Mouse (Mus musculus): ENCODE measurements around the gene Cisd2. TPM values are rescaled to one million over a fixed set of nuclear protein-coding genes. Genes with fewer than 3 reads are reported as not detected.

The Cisd2 gene
- polyA plus RNA-seq, 1 experiment from 2014 or later: 59.2 TPM

DNA sequence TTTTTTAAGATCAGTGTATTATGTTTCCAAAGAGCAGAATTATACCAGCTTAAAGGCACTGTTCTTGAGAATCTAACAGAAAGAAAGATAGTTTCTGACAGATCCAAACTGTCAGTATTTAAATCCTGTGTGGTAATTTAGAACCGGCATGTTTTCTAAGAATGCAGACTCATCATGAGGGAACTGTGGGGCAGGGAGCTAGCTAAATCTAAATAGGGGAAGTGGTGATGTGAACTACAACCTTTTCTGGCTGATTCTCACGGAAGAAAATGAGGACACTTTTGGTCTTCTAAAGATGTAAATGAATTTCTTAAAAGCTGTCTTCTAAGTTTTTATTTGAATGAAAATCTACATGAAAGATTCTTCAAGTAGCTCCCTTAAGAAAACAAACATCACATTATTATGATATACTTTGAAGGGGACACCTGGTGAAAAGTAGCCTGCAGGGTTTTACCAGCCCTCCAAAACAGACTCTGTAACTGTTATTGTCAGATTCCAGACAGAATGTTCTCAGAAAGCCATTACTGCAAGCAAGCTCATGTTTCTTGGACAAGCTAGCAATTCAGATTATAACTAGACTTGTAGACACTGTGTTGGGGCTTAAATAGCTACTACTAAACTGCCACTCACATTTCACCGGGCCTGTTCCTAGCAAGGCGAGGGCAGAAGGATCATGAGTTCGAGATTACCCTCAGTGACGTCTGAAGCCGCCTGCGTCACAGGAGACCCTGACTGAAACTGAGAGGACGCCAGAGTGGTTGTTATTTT, 3.0 kb downstream of the Cisd2 start:
- 81% methylated on average over 9 of the region's 9 CpGs for WGBS (ENCODE audit: insufficient replicate concordance)
- no peaks in the 10 kb centered on the region for H3K9me3 ChIP-seq (replicated peaks; ENCODE audit: control insufficient read depth, low read length)
- no peak overlapping the region for H3K4me3 ChIP-seq (ENCODE audit: low read depth, low read length)
- no peak overlapping the region for H3K9ac ChIP-seq (ENCODE audit: low read depth, low read length)
- no peak overlapping the region for H3K27ac ChIP-seq (ENCODE audit: low read depth, low read length)
- no peaks in the 10 kb centered on the region for H3K36me3 ChIP-seq (ENCODE audit: control insufficient read depth, insufficient read depth, low read length)
- ATAC-seq (replicated peaks; ENCODE audit: insufficient number of reproducible peaks, low FRiP score, low TSS enrichment): no peak
- peaks cover 3% of the 10 kb centered on the region; the same call in 1 of the 2 replicates for H3K4me1 ChIP-seq (ENCODE audit: control insufficient read depth, insufficient read depth, low read length)
- H3K4me2 ChIP-seq: no peak overlapping the region
- no peaks in the 10 kb centered on the region for H3K27me3 ChIP-seq (ENCODE audit: control insufficient read depth, insufficient read depth, low read length)

DNA sequence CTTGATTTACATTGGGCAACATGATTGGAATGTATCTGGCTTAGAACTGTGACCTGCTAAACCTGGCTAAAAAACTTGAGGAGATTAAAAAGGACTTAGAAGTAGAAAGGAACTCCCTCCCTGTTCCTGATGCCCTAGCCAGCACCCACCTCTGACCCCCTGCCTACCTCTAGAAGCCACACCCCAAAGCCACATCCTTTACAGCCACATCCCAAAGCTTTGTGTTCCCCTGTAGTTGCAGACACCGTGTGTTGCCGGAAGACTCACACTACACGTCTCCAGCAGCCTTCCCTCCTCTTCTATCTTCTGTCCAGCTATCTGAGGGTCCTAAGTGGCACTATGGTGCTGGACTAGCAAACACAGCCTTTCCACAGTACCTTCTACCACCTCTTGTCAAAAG, 5.9 kb downstream of the Cisd2 start:
- 62% methylated on average over 3 of the region's 3 CpGs for WGBS (ENCODE audit: insufficient replicate concordance)
- Histone ChIP-seq H3K4me3 (ENCODE audit: low read depth, low read length) (no peak overlapping the region), H3K4me2 (no peak overlapping the region), H3K27ac (ENCODE audit: low read depth, low read length) (no peak overlapping the region), H3K36me3 (ENCODE audit: control insufficient read depth, insufficient read depth, low read length) (no peaks in the 10 kb centered on the region), H3K9me3 (replicated peaks; ENCODE audit: control insufficient read depth, low read length) (no peaks in the 10 kb centered on the region), H3K4me1 (ENCODE audit: control insufficient read depth, insufficient read depth, low read length) (peaks cover 15% of the 10 kb centered on the region), H3K9ac (ENCODE audit: low read depth, low read length) (no peak overlapping the region), H3K27me3 (ENCODE audit: control insufficient read depth, insufficient read depth, low read length) (no peaks in the 10 kb centered on the region)
- ATAC-seq (replicated peaks; ENCODE audit: insufficient number of reproducible peaks, low FRiP score, low TSS enrichment): no peak

DNA sequence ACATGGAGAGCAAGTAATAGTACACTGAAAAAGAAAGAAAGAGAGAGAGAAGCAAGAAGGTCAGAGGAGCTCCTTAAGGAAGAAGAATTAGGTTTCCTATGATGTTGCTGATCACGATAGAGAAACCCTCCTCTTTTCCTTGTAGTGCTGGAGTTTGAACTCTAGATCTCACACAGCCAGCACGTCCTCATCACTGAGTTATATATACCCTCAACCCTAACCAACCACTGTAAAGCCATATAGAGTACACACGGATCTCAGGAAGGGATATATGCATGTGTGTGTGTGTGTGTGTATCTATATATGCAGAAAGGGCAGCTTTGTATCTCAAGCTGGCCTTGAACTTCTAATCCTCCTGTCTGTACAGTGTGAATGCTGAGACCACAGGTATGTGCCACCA, 6.5 kb downstream of the Cisd2 start:
- ATAC-seq (replicated peaks; ENCODE audit: insufficient number of reproducible peaks, low FRiP score, low TSS enrichment): no peak
- no peak overlapping the region for H3K4me3 ChIP-seq (ENCODE audit: low read depth, low read length)

DNA sequence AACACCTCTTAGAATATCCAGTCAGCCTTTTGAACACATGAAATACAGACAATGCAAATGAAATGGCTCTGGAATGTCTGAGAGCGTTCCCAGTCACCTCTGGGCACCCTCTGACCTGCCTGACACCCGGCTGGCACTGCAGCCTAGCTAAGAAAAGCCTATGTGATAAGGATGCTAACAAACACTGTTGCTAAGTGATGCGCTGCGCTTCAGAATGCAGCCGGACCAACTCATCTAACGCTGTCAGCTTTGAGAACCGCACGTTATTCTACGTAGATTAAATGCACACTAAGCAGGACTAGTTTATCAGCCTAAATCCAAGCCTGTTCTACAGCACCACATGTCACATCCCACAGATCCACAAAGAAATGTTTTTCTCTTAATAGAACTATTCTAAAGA, 11.9 kb downstream of the Cisd2 start:
- ATAC-seq (replicated peaks; ENCODE audit: insufficient number of reproducible peaks, low FRiP score, low TSS enrichment): peak; percentile 63
- no peak overlapping the region for H3K9ac ChIP-seq (ENCODE audit: low read depth, low read length)
- H3K4me2 ChIP-seq: peak overlapping the region; percentile 57
- 23% methylated on average over 9 of the region's 9 CpGs for whole genome bisulfite sequencing (ENCODE audit: insufficient replicate concordance)
- H3K36me3 ChIP-seq (ENCODE audit: control insufficient read depth, insufficient read depth, low read length): peaks cover 9% of the 10 kb centered on the region
- 0 out of 2 replicates have a peak, but pooled peaks cover 2% of the 10 kb centered on the region for H3K9me3 ChIP-seq (replicated peaks; ENCODE audit: control insufficient read depth, low read length)
- 0 out of 2 replicates have a peak overlapping the region, but pooled peaks have one; percentile 25 for H3K27ac ChIP-seq (ENCODE audit: low read depth, low read length)
- H3K4me3 ChIP-seq (ENCODE audit: low read depth, low read length): no peak overlapping the region
- no peaks in the 10 kb centered on the region for H3K27me3 ChIP-seq (ENCODE audit: control insufficient read depth, insufficient read depth, low read length)
- peaks cover 25% of the 10 kb centered on the region for H3K4me1 ChIP-seq (ENCODE audit: control insufficient read depth, insufficient read depth, low read length)

More for the DNA sequence above, 6.5 kb downstream of the Cisd2 start:
- WGBS (ENCODE audit: insufficient replicate concordance): 87% methylated on average over 3 of the region's 3 CpGs
- Histone ChIP-seq H3K27me3 (ENCODE audit: control insufficient read depth, insufficient read depth, low read length) (no peaks in the 10 kb centered on the region), H3K36me3 (ENCODE audit: control insufficient read depth, insufficient read depth, low read length) (no peaks in the 10 kb centered on the region), H3K4me2 (no peak overlapping the region), H3K4me1 (ENCODE audit: control insufficient read depth, insufficient read depth, low read length) (peaks cover 18% of the 10 kb centered on the region), H3K27ac (ENCODE audit: low read depth, low read length) (no peak overlapping the region), H3K9ac (ENCODE audit: low read depth, low read length) (no peak overlapping the region), H3K9me3 (replicated peaks; ENCODE audit: control insufficient read depth, low read length) (no peaks in the 10 kb centered on the region)

DNA sequence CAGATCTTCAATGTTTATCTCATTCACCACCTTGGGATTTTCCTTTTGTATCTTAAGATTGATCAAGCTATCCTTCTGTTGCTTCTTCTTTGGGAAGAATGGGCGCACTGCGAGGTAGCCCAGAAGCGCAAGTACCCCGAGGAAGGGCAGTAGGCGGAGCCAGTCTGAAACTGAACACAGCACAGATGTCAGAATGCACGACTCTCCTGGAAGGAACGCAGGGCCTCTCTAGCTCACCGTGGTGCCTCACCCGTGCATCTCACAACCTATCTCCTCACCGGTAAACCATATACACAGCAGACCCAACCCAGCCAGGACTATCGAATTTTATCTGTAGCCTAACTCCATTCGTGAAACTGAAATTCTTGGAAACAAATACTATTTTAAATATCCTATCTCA, 12.7 kb downstream of the Cisd2 start:
- Histone ChIP-seq H3K27ac (ENCODE audit: low read depth, low read length) (no peak overlapping the region), H3K9ac (ENCODE audit: low read depth, low read length) (no peak overlapping the region), H3K4me1 (ENCODE audit: control insufficient read depth, insufficient read depth, low read length) (peaks cover 25% of the 10 kb centered on the region), H3K9me3 (replicated peaks; ENCODE audit: control insufficient read depth, low read length) (0 out of 2 replicates have a peak, but pooled peaks cover 2% of the 10 kb centered on the region), H3K4me2 (no peak overlapping the region), H3K27me3 (ENCODE audit: control insufficient read depth, insufficient read depth, low read length) (no peaks in the 10 kb centered on the region), H3K36me3 (ENCODE audit: control insufficient read depth, insufficient read depth, low read length) (peaks cover 10% of the 10 kb centered on the region), H3K4me3 (ENCODE audit: low read depth, low read length) (no peak overlapping the region)
- WGBS (ENCODE audit: insufficient replicate concordance): 69% methylated on average over 12 of the region's 12 CpGs
- peak; percentile 46; the same call in 1 of the 2 replicates for ATAC-seq (replicated peaks; ENCODE audit: insufficient number of reproducible peaks, low FRiP score, low TSS enrichment)

DNA sequence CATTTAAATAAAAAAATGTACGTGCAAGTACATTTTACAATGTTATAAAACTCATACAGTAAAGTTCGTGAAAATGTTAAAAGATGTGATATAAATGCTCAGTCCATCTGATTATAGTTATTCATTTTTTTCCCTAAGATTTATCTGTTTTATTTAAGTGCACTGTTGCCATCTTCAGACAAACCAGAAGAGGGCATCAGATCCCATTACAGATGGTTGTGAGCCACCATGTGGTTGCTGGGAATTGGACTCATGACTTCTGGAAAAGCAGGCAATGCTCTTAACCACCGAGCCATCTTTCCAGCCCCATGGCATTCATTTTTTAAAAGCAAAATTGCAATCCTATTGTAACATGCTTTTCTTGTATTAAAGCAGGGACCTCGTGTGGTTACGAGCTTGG, 14.5 kb downstream of the Cisd2 start:
- H3K27ac ChIP-seq (ENCODE audit: low read depth, low read length): no peak overlapping the region
- H3K4me1 ChIP-seq (ENCODE audit: control insufficient read depth, insufficient read depth, low read length): peaks cover 24% of the 10 kb centered on the region
- H3K4me2 ChIP-seq: no peak overlapping the region
- H3K36me3 ChIP-seq (ENCODE audit: control insufficient read depth, insufficient read depth, low read length): peaks cover 12% of the 10 kb centered on the region
- no peak for ATAC-seq (replicated peaks; ENCODE audit: insufficient number of reproducible peaks, low FRiP score, low TSS enrichment)
- 0 out of 2 replicates have a peak, but pooled peaks cover 2% of the 10 kb centered on the region for H3K9me3 ChIP-seq (replicated peaks; ENCODE audit: control insufficient read depth, low read length)
- no peak overlapping the region for H3K9ac ChIP-seq (ENCODE audit: low read depth, low read length)
- WGBS (ENCODE audit: insufficient replicate concordance): 95% methylated on average over 5 of the region's 5 CpGs
- H3K27me3 ChIP-seq (ENCODE audit: control insufficient read depth, insufficient read depth, low read length): no peaks in the 10 kb centered on the region
- H3K4me3 ChIP-seq (ENCODE audit: low read depth, low read length): no peak overlapping the region

DNA sequence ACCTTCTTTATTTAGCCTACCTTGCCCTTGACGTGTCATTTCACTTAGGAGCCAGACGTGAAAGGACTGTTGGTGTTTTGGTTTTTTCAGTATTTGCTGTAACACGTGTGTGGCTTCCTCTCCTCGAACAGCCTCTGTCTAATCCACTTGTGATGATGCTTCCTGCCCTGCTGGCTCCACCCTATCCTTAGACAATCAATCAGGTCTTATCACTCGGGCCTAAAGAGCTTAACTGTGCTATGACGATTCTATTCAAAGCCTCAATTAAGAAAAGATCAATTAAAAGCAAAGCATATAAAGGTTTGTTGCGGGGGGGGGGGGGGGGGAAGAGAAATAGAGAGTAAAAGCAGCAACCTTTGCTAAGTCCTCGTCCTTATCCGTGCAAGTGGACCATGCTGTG, 16.4 kb downstream of the Cisd2 start:
- Histone ChIP-seq H3K9ac (ENCODE audit: low read depth, low read length) (no peak overlapping the region), H3K9me3 (replicated peaks; ENCODE audit: control insufficient read depth, low read length) (0 out of 2 replicates have a peak, but pooled peaks cover 2% of the 10 kb centered on the region), H3K27me3 (ENCODE audit: control insufficient read depth, insufficient read depth, low read length) (no peaks in the 10 kb centered on the region), H3K4me2 (no peak overlapping the region), H3K4me3 (ENCODE audit: low read depth, low read length) (no peak overlapping the region), H3K36me3 (ENCODE audit: control insufficient read depth, insufficient read depth, low read length) (peaks cover 12% of the 10 kb centered on the region), H3K4me1 (ENCODE audit: control insufficient read depth, insufficient read depth, low read length) (peaks cover 18% of the 10 kb centered on the region), H3K27ac (ENCODE audit: low read depth, low read length) (no peak overlapping the region)
- ATAC-seq (replicated peaks; ENCODE audit: insufficient number of reproducible peaks, low FRiP score, low TSS enrichment): no peak
- WGBS (ENCODE audit: insufficient replicate concordance): 67% methylated on average over 9 of the region's 9 CpGs

DNA sequence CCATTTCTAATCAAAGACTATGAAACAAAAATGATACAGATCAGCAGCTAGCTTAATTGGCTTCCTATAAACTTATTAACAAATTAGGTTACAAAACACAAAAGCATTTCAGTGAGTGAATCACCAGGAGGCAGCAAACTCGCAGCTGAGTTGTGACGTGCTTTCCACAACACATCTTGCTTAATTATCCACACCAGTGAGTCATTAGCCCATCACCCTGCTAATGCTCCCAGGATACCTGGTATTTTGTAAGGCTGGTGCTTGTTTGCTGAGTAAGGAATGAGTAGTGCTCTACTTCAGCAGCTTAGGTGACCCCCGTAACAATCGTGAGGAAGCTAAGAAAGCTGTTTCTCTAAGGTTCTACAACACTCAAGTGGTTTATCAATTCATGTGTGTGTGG, 19.1 kb downstream of the Cisd2 start:
- Histone ChIP-seq H3K9ac (ENCODE audit: low read depth, low read length) (no peak overlapping the region), H3K36me3 (ENCODE audit: control insufficient read depth, insufficient read depth, low read length) (peaks cover 9% of the 10 kb centered on the region), H3K27ac (ENCODE audit: low read depth, low read length) (no peak overlapping the region), H3K4me3 (ENCODE audit: low read depth, low read length) (no peak overlapping the region), H3K4me1 (ENCODE audit: control insufficient read depth, insufficient read depth, low read length) (peaks cover 11% of the 10 kb centered on the region; the same call in 1 of the 2 replicates), H3K9me3 (replicated peaks; ENCODE audit: control insufficient read depth, low read length) (0 out of 2 replicates have a peak, but pooled peaks cover 2% of the 10 kb centered on the region), H3K4me2 (no peak overlapping the region), H3K27me3 (ENCODE audit: control insufficient read depth, insufficient read depth, low read length) (no peaks in the 10 kb centered on the region)
- 80% methylated on average over 4 of the region's 4 CpGs for WGBS (ENCODE audit: insufficient replicate concordance)
- no peak for ATAC-seq (replicated peaks; ENCODE audit: insufficient number of reproducible peaks, low FRiP score, low TSS enrichment)

DNA sequence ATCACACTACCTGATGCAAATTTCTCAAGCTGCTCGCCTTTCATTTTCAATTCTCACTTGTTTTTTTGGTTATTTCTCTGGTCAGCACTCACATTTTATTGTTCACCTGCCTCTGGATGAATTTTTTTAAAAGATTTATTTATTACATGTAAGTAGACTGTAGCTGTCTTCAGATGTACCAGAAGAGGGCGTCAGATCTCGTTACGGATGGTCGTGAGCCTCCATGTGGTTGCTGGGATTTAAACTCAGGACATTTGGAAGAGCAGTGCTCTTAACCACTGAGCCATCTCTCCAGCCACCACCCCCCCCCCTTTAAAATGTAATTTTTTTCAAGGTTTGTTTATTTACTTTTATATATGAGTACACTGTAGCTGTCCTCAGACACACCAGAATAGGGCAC, 19.9 kb downstream of the Cisd2 start:
- WGBS (ENCODE audit: insufficient replicate concordance): 65% methylated on average over 5 of the region's 5 CpGs
- Histone ChIP-seq H3K9ac (ENCODE audit: low read depth, low read length) (no peak overlapping the region), H3K4me1 (ENCODE audit: control insufficient read depth, insufficient read depth, low read length) (peaks cover 11% of the 10 kb centered on the region; the same call in 1 of the 2 replicates), H3K4me2 (no peak overlapping the region), H3K36me3 (ENCODE audit: control insufficient read depth, insufficient read depth, low read length) (peaks cover 5% of the 10 kb centered on the region; the same call in 1 of the 2 replicates), H3K9me3 (replicated peaks; ENCODE audit: control insufficient read depth, low read length) (no peaks in the 10 kb centered on the region), H3K27me3 (ENCODE audit: control insufficient read depth, insufficient read depth, low read length) (no peaks in the 10 kb centered on the region), H3K27ac (ENCODE audit: low read depth, low read length) (no peak overlapping the region), H3K4me3 (ENCODE audit: low read depth, low read length) (no peak overlapping the region)
- ATAC-seq (replicated peaks; ENCODE audit: insufficient number of reproducible peaks, low FRiP score, low TSS enrichment): no peak

Data from heart, embryonic 11.5 days (tissue).